Mouse (Mus musculus): ENCODE data around the gene Carns1.

GRCm38 (mm10) chr19:4118350-4118749 is 56.9 kb downstream of the Carns1 start:
- TF ChIP-seq CTCF (IDR thresholded peaks at IDR 0.05; ENCODE audit: control insufficient read depth, insufficient read depth, insufficient read length), result no peak
- no peak for TF ChIP-seq FOSL1 (IDR thresholded peaks at IDR 0.05; ENCODE audit: insufficient read depth, low read length, poor library complexity, severe bottlenecking)
- no peak for TF ChIP-seq CEBPB (IDR thresholded peaks at IDR 0.05; ENCODE audit: low read depth)
- TF ChIP-seq USF1 (IDR thresholded peaks at IDR 0.05; ENCODE audit: low read depth), result no peak
- no peak for TF ChIP-seq MAX (IDR thresholded peaks at IDR 0.05)
- TF ChIP-seq MYOG (IDR thresholded peaks at IDR 0.05; ENCODE audit: control insufficient read depth, extremely low read depth, insufficient read length), result no peak
- TF ChIP-seq MYOD1 (IDR thresholded peaks at IDR 0.05; ENCODE audit: control insufficient read depth, insufficient read length, low read depth), result no peak
